Mouse (Mus musculus) 416B (cell line): ENCODE measurements around the gene Gm21440.
"Not testable (repeated sequence)": the region's sequence is repeated elsewhere in the genome, so short reads cannot be mapped to it uniquely, and the experiment has no call there.

ENCODE experiments used
- DNase-seq: peaks from one replicate; pipeline ENCODE4 v3.0.0; 2011; ENCODE audit warnings: low read depth

Gene Gm21440

GRCm38 (mm10) chrY:13252091-13252490, at the start of gene Gm21440, which contains the start of gene Gm21454:
Gene Gm21440 (plus strand): TSS chrY:13252391.
Gene Gm21454 (plus strand): TSS chrY:13252442.
- not testable (repeated sequence) for DNase-seq

GRCm38 (mm10) chrY:13223828-13224227, 28.4 kb upstream of the Gm21440 start, which contains the start of gene Gm21828:
Gene Gm21828 (minus strand): TSS chrY:13223928.
- DNase-seq = not testable (repeated sequence)
